Mouse (Mus musculus) midbrain, postnatal 0 days (tissue): Measurements from ENCODE around the gene Mfsd4b1. TPM values are rescaled to one million over a fixed set of nuclear protein-coding genes. Genes with fewer than 3 reads are reported as not detected.

Source experiments
- ATAC-seq: fragments of 200-750 bp; cut with Nextera tagmentation; 2 replicates; pipeline ENCODE4 v1.8.0; 2017; ENCODE audit warnings: moderate number of reproducible peaks, mild to moderate bottlenecking, moderate TSS enrichment, moderate library complexity; ENCODE audit not compliant: low FRiP score
- DNase-seq: peaks from one replicate; pipeline ENCODE4 v3.0.0-alpha.2; 2015; ENCODE audit warnings: low spot score
- H3K27ac ChIP-seq: fragments of 300-500 bp; sonication (generic); 2 replicates; pipeline ENCODE4 v1.5.1; 2014; ENCODE audit warnings: low read depth, mild to moderate bottlenecking, low read length, mixed read lengths
- H3K27me3 ChIP-seq: fragments of 300-500 bp; sonication (generic); 2 replicates; pipeline ENCODE4 v1.6.1; 2014; ENCODE audit warnings: low read length, control low read depth, mixed read lengths; ENCODE audit not compliant: insufficient read depth
- H3K36me3 ChIP-seq: fragments of 300-500 bp; sonication (generic); 2 replicates; pipeline ENCODE4 v1.6.1; 2014; ENCODE audit warnings: low read length, control low read depth, mixed read lengths; ENCODE audit not compliant: insufficient read depth
- H3K4me1 ChIP-seq: fragments of 300-500 bp; sonication (generic); 2 replicates; pipeline ENCODE4 v1.6.1; 2014; ENCODE audit warnings: mild to moderate bottlenecking, control low read depth, antibody characterized with exemption, low read length, mixed read lengths; ENCODE audit not compliant: insufficient read depth
- H3K4me2 ChIP-seq: fragments of 300-500 bp; sonication (generic); 2 replicates; pipeline ENCODE4 v1.6.1; 2014; ENCODE audit warnings: low read depth, mild to moderate bottlenecking, low read length, mixed read lengths; ENCODE audit not compliant: poor library complexity, severe bottlenecking
- H3K4me3 ChIP-seq: fragments of 300-500 bp; sonication (generic); 2 replicates; pipeline ENCODE4 v1.5.1; 2014; ENCODE audit warnings: low read depth, mild to moderate bottlenecking, low read length, moderate library complexity
- H3K9ac ChIP-seq: fragments of 300-500 bp; sonication (generic); replicated peaks from 2 replicates; pipeline ENCODE4 v1.6.1; 2014; ENCODE audit warnings: mild to moderate bottlenecking, low read length, moderate library complexity, mixed read lengths; ENCODE audit not compliant: poor library complexity, severe bottlenecking
- H3K9me3 ChIP-seq: fragments of 300-500 bp; sonication (generic); 2 replicates; pipeline ENCODE4 v1.6.1; 2016; ENCODE audit warnings: low read length, control low read depth
- CTCF ChIP-seq: IDR thresholded peaks from 2 replicates; pipeline ENCODE4 v1.5.1; 2016; ENCODE audit warnings: antibody characterized with exemption, mild to moderate bottlenecking
- WGBS: fragments of 180-500 bp; shearing (Covaris S2); extraction: QIAGEN DNeasy Blood & Tissue Kit; methylation state at CpG from one replicate; pipeline ENCODE4 v1.1.7; 2014; 5-methylcytosine and 5-hydroxymethylcytosine counted together
- polyA plus RNA-seq: library from polyadenylated mRNA; unstranded; fragments of >200 nt; fragmentation: Nextera tagmentation; extraction: Ambion mirVana; gene quantifications from 2 replicates; pipeline ENCODE4 v1.2.1, GENCODE M21; 2015
- total RNA-seq: library from RNA; depleted of rRNA; stranded (reverse); fragments of >200 nt; gene quantifications from 2 replicates; pipeline ENCODE4 v1.2.3, GENCODE M21; 2014

Gene Mfsd4b1
- total and polyA plus RNA-seq, 2 experiments from 2014 or later, result 0.23 to 0.71 TPM

GRCm38 (mm10) chr10:39974982-39975381 lies 50.1 kb downstream of the Mfsd4b1 start:
- TF ChIP-seq CTCF, result no peak
- H3K4me3 ChIP-seq, result no peak overlapping the region
- H3K27me3 ChIP-seq, result no peaks in the 10 kb centered on the region
- no peak overlapping the region for H3K4me2 ChIP-seq
- H3K9ac ChIP-seq, result no peak overlapping the region
- 69% methylated on average over 11 of the region's 11 CpGs for WGBS
- H3K4me1 ChIP-seq, result no peaks in the 10 kb centered on the region
- peaks cover 9% of the 10 kb centered on the region; the same call in 1 of the 2 replicates for H3K9me3 ChIP-seq
- no peaks in the 10 kb centered on the region for H3K36me3 ChIP-seq
- no peak overlapping the region for H3K27ac ChIP-seq
- DNase-seq (no peak), ATAC-seq (no peak)

DNA sequence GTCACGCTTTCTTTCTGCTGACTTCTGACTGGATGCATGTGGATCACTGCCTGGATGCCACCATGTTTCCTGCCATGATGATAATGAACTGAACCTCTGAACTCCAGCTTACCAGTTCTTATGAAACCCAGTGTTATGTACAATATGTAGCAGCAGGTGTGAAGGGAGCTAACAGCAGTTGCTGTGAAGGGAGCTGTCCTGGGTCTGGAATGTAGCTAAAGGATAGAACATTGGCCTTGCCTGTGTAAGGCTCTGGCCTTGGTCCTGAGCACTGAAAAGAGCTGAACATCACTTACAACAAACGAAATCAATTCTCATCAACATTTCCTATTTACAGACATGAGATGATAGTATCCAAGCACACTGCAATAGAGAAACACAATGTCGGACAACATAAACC lies 57.6 kb downstream of the Mfsd4b1 start:
- DNase-seq (no peak), ATAC-seq (no peak)
- Histone ChIP-seq H3K4me3 (no peak overlapping the region), H3K9ac (no peak overlapping the region), H3K27ac (no peak overlapping the region), H3K36me3 (no peaks in the 10 kb centered on the region), H3K27me3 (no peaks in the 10 kb centered on the region), H3K4me1 (no peaks in the 10 kb centered on the region), H3K4me2 (no peak overlapping the region), H3K9me3 (no peaks in the 10 kb centered on the region)
- TF ChIP-seq CTCF, result no peak
- WGBS, result 90% methylated on average over 3 of the region's 3 CpGs

- no peak for DNase-seq
- 69% methylated on average over 1 of the region's 1 CpGs for whole genome bisulfite sequencing
- Histone ChIP-seq H3K4me3 (no peak overlapping the region), H3K36me3 (no peaks in the 10 kb centered on the region), H3K9me3 (no peaks in the 10 kb centered on the region), H3K4me1 (no peaks in the 10 kb centered on the region), H3K27me3 (0 out of 2 replicates have a peak, but pooled peaks cover 5% of the 10 kb centered on the region), H3K4me2 (no peak overlapping the region), H3K27ac (no peak overlapping the region), H3K9ac (no peak overlapping the region)
- TF ChIP-seq CTCF, result no peak
- ATAC-seq, result no peak
Measured at GRCm38 (mm10) chr10:39961906-39962305, 63.2 kb downstream of the Mfsd4b1 start.

GRCm38 (mm10) chr10:39960441-39960822 lies 64.6 kb downstream of the Mfsd4b1 start:
- WGBS, result 45% methylated on average over 11 of the region's 11 CpGs
- Histone ChIP-seq H3K9ac (no peak overlapping the region), H3K4me2 (peak overlapping the region; percentile 68), H3K9me3 (no peaks in the 10 kb centered on the region), H3K36me3 (no peaks in the 10 kb centered on the region), H3K27ac (no peak overlapping the region), H3K4me1 (no peaks in the 10 kb centered on the region), H3K4me3 (peak overlapping the region; percentile 38; the same call in 1 of the 2 replicates), H3K27me3 (0 out of 2 replicates have a peak, but pooled peaks cover 5% of the 10 kb centered on the region)
- ATAC-seq, result peak; percentile 36; the same call in 1 of the 2 replicates
- no peak for DNase-seq
- TF ChIP-seq CTCF, result no peak

DNA sequence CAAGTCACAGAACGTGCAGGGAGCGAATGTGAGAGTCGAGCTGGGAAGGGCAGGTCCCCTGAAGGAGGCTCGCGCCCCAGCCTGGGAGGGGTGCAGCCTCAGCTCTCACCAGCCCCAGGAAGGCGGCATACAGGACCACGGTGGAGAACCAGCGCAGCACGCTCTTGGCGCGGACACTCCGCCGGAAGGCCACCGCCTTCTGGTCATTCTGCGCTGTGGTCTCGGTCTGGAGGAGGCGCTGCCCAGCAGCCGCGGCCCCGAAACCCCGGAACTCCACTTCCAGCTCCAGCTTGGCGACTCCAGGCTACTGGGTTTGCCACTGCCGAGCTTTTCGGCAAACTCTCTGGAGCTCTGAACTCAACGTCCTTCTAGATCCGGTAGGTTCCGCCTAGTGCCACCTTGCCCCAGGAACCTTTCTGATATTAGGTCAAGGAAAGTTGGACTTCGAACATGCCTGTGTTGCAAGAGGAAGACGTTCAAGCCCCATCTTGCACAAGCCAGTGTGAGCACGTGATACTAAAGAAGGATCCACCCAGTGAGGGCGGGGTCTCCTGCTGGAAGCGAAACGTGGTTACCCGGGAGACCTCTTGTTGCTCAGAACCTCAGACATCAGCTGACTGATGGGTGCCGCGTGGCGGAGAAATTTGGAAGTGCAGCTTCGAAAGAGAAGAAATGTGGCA lies 65.2 kb downstream of the Mfsd4b1 start, which contains the start of gene Mfsd4b3:
Gene Mfsd4b3, minus strand, starts transcription at position 393 of the 680 bp plus-strand sequence.
- under 1% methylated on average over 38 of the region's 38 CpGs for WGBS
- ATAC-seq (peak; percentile 98), DNase-seq (peak; percentile 97)
- no peak within 1 kb of the TSS for H3K27ac ChIP-seq
- H3K36me3 ChIP-seq, result no peaks in the 10 kb centered on the region
- H3K4me3 ChIP-seq, result peak within 1 kb of the TSS; percentile 38
- peak within 1 kb of the TSS; percentile 68 for H3K4me2 ChIP-seq
- H3K4me1 ChIP-seq, result no peaks in the 10 kb centered on the region
- H3K9ac ChIP-seq, result peak within 1 kb of the TSS; percentile 13
- TF ChIP-seq CTCF, result peak; percentile 91
- 0 out of 2 replicates have a peak, but pooled peaks cover 5% of the 10 kb centered on the region for H3K27me3 ChIP-seq
- H3K9me3 ChIP-seq, result no peaks in the 10 kb centered on the region

GRCm38 (mm10) chr10:39958266-39958665 lies 66.8 kb downstream of the Mfsd4b1 start:
- peak; percentile 77 for TF ChIP-seq CTCF
- H3K36me3 ChIP-seq, result no peaks in the 10 kb centered on the region
- H3K27ac ChIP-seq, result no peak overlapping the region
- H3K9me3 ChIP-seq, result no peaks in the 10 kb centered on the region
- no peaks in the 10 kb centered on the region for H3K4me1 ChIP-seq
- DNase-seq (peak; percentile 49), ATAC-seq (no peak)
- WGBS, result 68% methylated on average over 4 of the region's 4 CpGs
- H3K9ac ChIP-seq, result no peak overlapping the region
- no peak overlapping the region for H3K4me3 ChIP-seq
- no peak overlapping the region for H3K4me2 ChIP-seq
- H3K27me3 ChIP-seq, result 0 out of 2 replicates have a peak, but pooled peaks cover 5% of the 10 kb centered on the region
